Mouse (Mus musculus) fibroblast of lung, adult 2 months (primary cell): ENCODE results near the gene Fbxw15.
"Not testable (repeated sequence)": the region's sequence is repeated elsewhere in the genome, so short reads cannot be mapped to it uniquely, and the experiment has no call there.

Experiments
- DNase-seq: peaks from one replicate; pipeline ENCODE4 v3.0.0-alpha.2; 2011; ENCODE audit warnings: low read depth

Gene Fbxw15

DNA sequence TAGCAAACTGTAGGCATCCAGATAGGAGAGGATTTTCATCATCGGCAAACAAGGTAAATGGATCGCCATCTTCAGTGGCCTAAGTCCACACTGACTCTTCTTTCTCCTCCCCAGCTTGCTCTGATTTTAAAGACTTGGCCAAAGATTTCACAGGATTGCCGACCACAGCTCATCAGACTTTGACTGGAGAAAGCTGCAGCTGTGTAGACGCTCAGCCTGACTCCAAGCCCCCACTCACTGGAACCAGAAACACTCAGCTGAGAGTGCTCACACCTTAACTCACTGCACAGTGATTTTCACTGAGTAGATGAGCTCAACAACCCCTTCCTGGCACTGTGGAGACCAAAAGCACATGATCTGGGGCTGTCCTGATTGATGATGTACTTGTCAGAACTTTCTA, at the start of gene Fbxw15:
Gene Fbxw15, minus strand, starts transcription at position 101 of the 400 bp plus-strand sequence.
- not testable (repeated sequence) for DNase-seq

DNA sequence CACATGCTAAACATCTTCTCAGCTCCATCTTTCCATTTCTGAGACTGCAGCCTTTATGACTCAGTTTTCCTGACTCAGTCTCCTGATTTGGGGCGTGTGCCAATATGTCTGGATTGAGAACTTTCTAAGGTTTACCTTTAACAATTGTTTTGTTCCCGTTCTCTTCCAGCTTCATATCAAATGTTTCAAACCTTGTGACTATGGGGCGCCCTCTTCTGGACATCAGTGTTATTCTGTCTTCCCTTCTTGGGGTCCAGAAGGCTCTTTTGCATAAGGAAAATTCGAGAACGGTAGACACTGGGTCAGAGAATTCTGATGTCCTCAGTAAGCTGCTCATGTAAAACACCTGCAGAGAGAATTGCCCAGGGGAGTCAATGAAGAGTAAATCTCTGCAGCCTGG, 38.8 kb upstream of the Fbxw15 start:
- not testable (repeated sequence) for DNase-seq

GRCm38 (mm10) chr9:109602128-109602527, 34.1 kb upstream of the Fbxw15 start:
- not testable (repeated sequence) for DNase-seq

- no peak for DNase-seq
Observed at GRCm38 (mm10) chr9:109597226-109597625, 29.2 kb upstream of the Fbxw15 start.

GRCm38 (mm10) chr9:109594866-109595265, 26.8 kb upstream of the Fbxw15 start:
- no peak for DNase-seq

GRCm38 (mm10) chr9:109565546-109565945, 2.5 kb downstream of the Fbxw15 start:
- no peak for DNase-seq

- DNase-seq = not testable (repeated sequence)
Observed at GRCm38 (mm10) chr9:109562106-109562505, 6.0 kb downstream of the Fbxw15 start.

DNA sequence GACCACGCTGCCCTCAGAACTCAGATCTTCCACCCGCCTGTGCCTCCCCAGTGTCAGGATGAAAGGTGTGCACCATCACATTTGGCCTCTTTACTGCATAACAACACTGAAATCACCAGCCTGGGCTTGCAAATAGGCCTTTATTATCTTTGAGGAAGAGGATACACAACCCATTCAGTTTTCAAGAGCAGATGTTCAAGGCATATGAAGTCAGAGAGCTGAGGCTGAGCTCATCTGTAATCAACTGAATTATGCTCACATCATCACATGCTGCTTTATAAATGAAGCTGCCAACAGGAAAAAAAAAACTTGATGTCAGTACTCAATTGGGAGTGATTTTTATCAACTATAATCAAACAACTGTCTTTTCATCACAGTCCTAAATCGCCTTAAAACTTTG, 15.6 kb downstream of the Fbxw15 start:
- DNase-seq = no peak

DNA sequence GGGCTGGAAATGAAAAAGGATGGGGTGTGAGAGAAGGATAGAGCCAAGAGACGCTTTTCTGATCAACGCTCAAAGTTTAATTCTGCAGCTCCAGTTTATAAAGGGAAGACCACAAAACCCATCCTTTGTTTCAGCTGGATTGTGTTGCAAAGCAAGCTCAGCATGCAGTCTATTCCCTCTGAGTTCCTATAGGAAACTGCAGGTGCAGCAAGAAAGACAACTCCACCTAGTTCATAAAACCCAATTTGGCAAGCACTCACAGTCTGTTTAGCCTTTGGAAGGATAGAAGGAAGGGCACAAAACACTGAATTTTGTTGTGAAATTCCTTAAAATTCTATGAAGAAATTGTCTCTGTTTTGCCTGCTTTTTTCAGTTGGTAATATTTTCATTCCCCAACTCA, 18.4 kb downstream of the Fbxw15 start:
- not testable (repeated sequence) for DNase-seq

GRCm38 (mm10) chr9:109523385-109524064, 44.5 kb downstream of the Fbxw15 start:
- no peak for DNase-seq
